ENCODE assay signal across 26 mouse cellular contexts in genomic region chr9:65592721-65593120, GRCm38 (mm10). TPM values are rescaled to one million over a fixed set of nuclear protein-coding genes. Genes with fewer than 3 reads are reported as not detected.
DNase-seq lines count a peak whose midpoint lies in the region; ATAC-seq and TF ChIP-seq lines count a peak whose summit lies in the region.
"Had no signal": no experiment of that assay in that cellular context is flagged by ENCODE, and none has a peak within 500 bp of the region (broad histone marks: within the 10 kb centered on the region; RNA-seq: fewer than 3 reads in every experiment).

No protein-coding gene starts in this region.

- WGBS in midbrain, embryonic 15.5 days: 92% methylated on average over 3 of the region's 3 CpGs

- peak; percentile 86 for DNase-seq in ES-CJ7 (ENCODE audit: low read depth, low spot score)
- peak; percentile 91 for DNase-seq in R1 (ENCODE audit: low read depth, low spot score)
- no peak for DNase-seq in layer of hippocampus, adult 2 months (ENCODE audit: low spot score in 2 of 2)
- DNase-seq in frontal cortex, postnatal 25 days (ENCODE audit: low spot score in 2 of 2): no peak
- DNase-seq: adrenal gland, adult 8-10 months; adrenal gland, postnatal 14 days; adrenal gland, postnatal 36 days; B cell, adult 2 months; cerebellum, adult 11-12 months; cerebellum, adult 2 months; cerebellum, adult 9-10 months; cerebellum, postnatal 14 days; cerebellum, postnatal 36 days; embryo, embryonic 11 days; forebrain, postnatal 0 days had no signal

- H3K27me3 ChIP-seq in E14TG2a.4 (ENCODE audit: insufficient read depth, low read length): no peaks in the 10 kb centered on the region
- H3K27me3 ChIP-seq in midbrain, embryonic 15.5 days (replicated peaks): 0 out of 2 replicates have a peak, but pooled peaks cover 5% of the 10 kb centered on the region
- H3K27me3 ChIP-seq: CH12.LX; embryonic facial prominence, embryonic 12.5 days; forebrain, embryonic 13.5 days; forebrain, embryonic 15.5 days; Patski had no signal

- H3K9ac ChIP-seq in midbrain, embryonic 15.5 days: no peak overlapping the region
- H3K9ac ChIP-seq: embryonic facial prominence, embryonic 12.5 days; forebrain, embryonic 13.5 days; forebrain, embryonic 15.5 days; forebrain, postnatal 0 days had no signal

- H3K4me2 ChIP-seq in midbrain, embryonic 15.5 days: no peak overlapping the region
- H3K4me2 ChIP-seq: embryonic facial prominence, embryonic 12.5 days; forebrain, embryonic 13.5 days; forebrain, embryonic 15.5 days had no signal

- peak overlapping the region; percentile 74 for H3K4me3 ChIP-seq in E14TG2a.4 (replicated peaks; ENCODE audit: low read length)
- no peak overlapping the region for H3K4me3 ChIP-seq in layer of hippocampus, adult 2 months
- H3K4me3 ChIP-seq in midbrain, embryonic 15.5 days: no peak overlapping the region
- H3K4me3 ChIP-seq: embryonic facial prominence, embryonic 12.5 days; forebrain, embryonic 13.5 days; forebrain, embryonic 15.5 days had no signal

- no peak for ATAC-seq in midbrain, embryonic 15.5 days (replicated peaks)
- ATAC-seq: activated CD4-positive, CD25-positive, alpha-beta regulatory T cell, adult 4 months; CD4-positive, CD25-positive, alpha-beta regulatory T cell, adult 4 months; forebrain, embryonic 13.5 days; forebrain, embryonic 15.5 days; forebrain, postnatal 0 days; Patski had no signal

- H3K36me3 ChIP-seq in E14TG2a.4 (ENCODE audit: insufficient read depth, low read length): peaks cover 77% of the 10 kb centered on the region
- no peaks in the 10 kb centered on the region for H3K36me3 ChIP-seq in midbrain, embryonic 15.5 days (replicated peaks)
- H3K36me3 ChIP-seq: forebrain, embryonic 15.5 days had no signal

- no peak overlapping the region for H3K27ac ChIP-seq in layer of hippocampus, adult 2 months
- H3K27ac ChIP-seq in midbrain, embryonic 15.5 days: no peak overlapping the region
- H3K27ac ChIP-seq: embryonic facial prominence, embryonic 12.5 days; forebrain, embryonic 13.5 days; forebrain, embryonic 15.5 days had no signal

- TF ChIP-seq CTCF in E14TG2a.4 (conservative IDR thresholded peaks at IDR 0.05; ENCODE audit: low read length): no peak
- no peak for TF ChIP-seq CTCF in layer of hippocampus, adult 2 months (conservative IDR thresholded peaks at IDR 0.05)

- peaks cover 74% of the 10 kb centered on the region for H3K4me1 ChIP-seq in E14TG2a.4 (replicated peaks; ENCODE audit: low read depth, low read length)
- peaks cover 12% of the 10 kb centered on the region for H3K4me1 ChIP-seq in midbrain, embryonic 15.5 days

- no peaks in the 10 kb centered on the region for H3K9me3 ChIP-seq in E14TG2a.4 (ENCODE audit: low read length)
- no peaks in the 10 kb centered on the region for H3K9me3 ChIP-seq in midbrain, embryonic 15.5 days
- H3K9me3 ChIP-seq: embryonic facial prominence, embryonic 12.5 days; forebrain, embryonic 13.5 days; forebrain, embryonic 15.5 days; G1E had no signal

RNA-seq across cellular contexts. Expression of gene Pif1, which starts 5.8 kb away (rescaled TPM):
- under 1 TPM; 0.17 to 0.38 TPM for total RNA-seq in layer of hippocampus, adult 2 months (2021)
- 2.3 and 2.7 TPM in 2 replicates for polyA plus RNA-seq in midbrain, embryonic 15.5 days (2015; fragmentation: Nextera tagmentation; extraction: Ambion mirVana)
- total RNA-seq: adrenal gland, adult 18-20 months had no signal

RNA-seq across cellular contexts. Expression of gene Plekho2, which starts 12.9 kb away (rescaled TPM):
- total RNA-seq in layer of hippocampus, adult 2 months (2021): 10 to 100 TPM; 12.0 to 14.5 TPM
- 4.5 and 5.0 TPM in 2 replicates for polyA plus RNA-seq in midbrain, embryonic 15.5 days (2015; fragmentation: Nextera tagmentation; extraction: Ambion mirVana)

RNA-seq across cellular contexts. Expression of gene Rbpms2, which starts 36.7 kb away (rescaled TPM):
- 1 to 10 TPM; 2.1 to 2.8 TPM for total RNA-seq in layer of hippocampus, adult 2 months (2021)
- polyA plus RNA-seq in midbrain, embryonic 15.5 days (2015; fragmentation: Nextera tagmentation; extraction: Ambion mirVana): 3.6 and 3.8 TPM in 2 replicates

Comparison
In these comparisons a context has a peak if more than half of its experiments do, and no peak if none do; other contexts are left out.
1. DNase-seq: peak in ES-CJ7 (single experiment) and R1 (single experiment); none in layer of hippocampus, adult 2 months (0 of 2) and frontal cortex, postnatal 25 days (0 of 2).